Mouse (Mus musculus) stomach, postnatal 0 days (tissue): ENCODE measurements around the gene Mpp6.

Experiments
- CTCF ChIP-seq: IDR thresholded peaks from 2 replicates; pipeline ENCODE4 v1.5.1; 2016; ENCODE audit warnings: antibody characterized with exemption, low read depth, mild to moderate bottlenecking, moderate library complexity
- EP300 ChIP-seq: optimal IDR thresholded peaks from 2 replicates; pipeline ENCODE3; 2016; ENCODE audit warnings: antibody characterized with exemption

- no peak for TF ChIP-seq CTCF
- TF ChIP-seq EP300, result no peak
Measured at GRCm38 (mm10) chr6:50110379-50110941, 419 bp downstream of the Mpp6 start.
